Mouse (Mus musculus) megakaryocyte, embryonic 14.5 days (primary cell): ENCODE results near the gene Rfc5.

Experiments used
- FLI1 ChIP-seq: IDR thresholded peaks from 2 replicates; pipeline ENCODE4 v1.6.1; 2012; ENCODE audit warnings: low read length, inconsistent platforms, mixed read lengths
- GATA1 ChIP-seq: IDR thresholded peaks from 3 replicates; pipeline ENCODE4 v1.6.1; 2012; ENCODE audit warnings: mixed read lengths, low read length, inconsistent platforms, borderline replicate concordance

DNA sequence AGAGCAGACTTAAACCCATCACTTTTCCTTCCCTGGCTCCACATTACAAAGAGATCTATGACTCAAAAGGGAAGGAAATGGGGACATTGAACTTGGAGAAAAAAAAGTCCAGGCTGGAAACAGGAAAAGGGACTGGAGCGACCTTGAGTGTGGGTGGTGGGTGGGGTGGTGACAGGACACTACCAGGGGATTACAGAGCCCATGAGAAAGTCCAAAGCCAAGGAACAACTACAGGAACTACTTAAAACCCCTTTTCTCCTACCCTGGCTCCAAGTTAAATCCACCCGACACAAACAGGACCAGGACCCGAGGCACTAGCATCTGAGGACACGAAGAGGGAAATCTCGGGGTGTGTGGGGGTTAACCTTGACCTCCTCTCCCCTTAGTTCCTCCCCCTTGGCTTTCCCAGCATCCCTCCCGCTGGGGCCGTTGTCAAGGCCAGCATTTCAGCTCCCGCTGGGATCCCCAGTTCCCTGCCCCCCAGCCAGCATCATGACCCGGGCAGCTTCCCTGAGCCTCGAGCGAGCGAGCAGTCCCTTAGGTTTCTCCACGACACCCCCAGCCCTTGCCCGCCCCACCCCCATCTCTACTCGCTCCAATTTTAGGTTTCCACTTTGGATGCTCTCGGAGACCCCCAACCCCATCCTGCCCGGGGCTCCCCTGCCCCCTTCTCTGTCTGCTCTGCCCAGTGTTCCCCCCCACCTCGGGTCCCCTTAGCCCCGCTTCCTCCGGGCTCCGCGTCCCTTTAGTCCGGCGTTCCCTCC lies 32.3 kb downstream of the Rfc5 start:
- no peak for TF ChIP-seq GATA1
- no peak for TF ChIP-seq FLI1
